Mouse (Mus musculus): ENCODE results near the gene Arsa.

GRCm38 (mm10) chr15:89488611-89489117 is 11.4 kb upstream of the Arsa start:
- TF ChIP-seq CTCF (IDR thresholded peaks at IDR 0.05; ENCODE audit: insufficient read depth, low read depth, low read length), result no peak
- TF ChIP-seq POLR2A (IDR thresholded peaks at IDR 0.05; ENCODE audit: insufficient read depth, low read depth, low read length), result no peak

Data from olfactory bulb, adult 2 months (tissue).